ENCODE assay signal across 12 mouse cellular contexts in genomic region chr13:114376511-114376910, GRCm38 (mm10).
"Had no signal": no experiment of that assay in that cellular context is flagged by ENCODE, and none has a peak within 500 bp of the region (broad histone marks: within the 10 kb centered on the region; RNA-seq: fewer than 3 reads in every experiment).

No protein-coding gene starts in this region.

- DNase-seq: retina, postnatal 1 day; right cerebral cortex, adult 18-20 months; right cerebral cortex, postnatal 14 days; right cerebral cortex, postnatal 25 days; right cerebral cortex, postnatal 4 days; spleen, adult 18-20 months; thymus, adult 18-20 months; thymus, adult 2 months; thymus, postnatal 14 days; thymus, postnatal 25 days; thymus, postnatal 36 days; thymus, postnatal 4 days had no signal
